Mouse (Mus musculus): Measurements from ENCODE around the gene Armh1.
"Not testable (repeated sequence)": the region's sequence is repeated elsewhere in the genome, so short reads cannot be mapped to it uniquely, and the experiment has no call there.

DNA sequence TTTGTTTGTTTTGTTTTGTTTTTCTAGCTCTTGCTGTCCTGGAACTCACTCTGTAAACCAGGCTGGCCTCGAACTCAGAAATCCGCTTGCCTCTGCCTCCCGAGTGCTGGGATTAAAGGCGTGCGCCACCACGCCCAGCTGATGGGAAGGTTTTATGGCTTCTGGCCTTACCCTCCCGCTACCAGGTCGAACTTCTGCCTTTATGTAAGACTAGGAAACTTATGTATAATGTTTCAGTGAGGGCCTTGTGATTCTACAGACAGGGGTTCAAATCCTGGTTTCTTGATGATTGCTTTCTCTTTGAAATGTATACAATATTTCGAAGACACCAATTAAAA, 69.2 kb downstream of the Armh1 start:
- not testable (repeated sequence) for TF ChIP-seq POLR2A, CTCF (IDR thresholded peaks at IDR 0.05; ENCODE audit: extremely low read depth, insufficient read depth, low read length)
